Mouse (Mus musculus) small intestine, adult 2 months (tissue): ENCODE data around the gene Esyt1. TPM values are rescaled to one million over a fixed set of nuclear protein-coding genes. Genes with fewer than 3 reads are reported as not detected.
A peak's percentile ranks its signal among the peaks of the same experiment; 100 is the strongest.

ENCODE experiments used
- H3K27ac ChIP-seq: fragments of 200-500 bp; 2 replicates; pipeline ENCODE4 v1.5.1; 2012; ENCODE audit warnings: low read depth, low read length, control low read depth, inconsistent platforms; ENCODE audit not compliant: insufficient read depth
- H3K27me3 ChIP-seq: fragments of 200-500 bp; 2 replicates; pipeline ENCODE4 v1.6.1; 2012; ENCODE audit warnings: mild to moderate bottlenecking, moderate library complexity, low read length, inconsistent platforms; ENCODE audit not compliant: control insufficient read depth, insufficient read depth
- H3K36me3 ChIP-seq: fragments of 200-500 bp; 2 replicates; pipeline ENCODE4 v1.6.1; 2012; ENCODE audit warnings: mild to moderate bottlenecking, low read length, control low read depth, inconsistent platforms; ENCODE audit not compliant: control insufficient read depth, insufficient read depth
- H3K4me1 ChIP-seq: fragments of 200-500 bp; 2 replicates; pipeline ENCODE4 v1.6.1; 2012; ENCODE audit warnings: low read length, inconsistent platforms, mixed read lengths; ENCODE audit not compliant: control insufficient read depth, insufficient read depth, insufficient read length
- H3K4me3 ChIP-seq: fragments of 200-500 bp; 2 replicates; pipeline ENCODE4 v1.5.1; 2012; ENCODE audit warnings: low read depth, mild to moderate bottlenecking, control low read depth, inconsistent platforms, low read length, moderate library complexity
- CTCF ChIP-seq: fragments of 200-500 bp; IDR thresholded peaks from 2 replicates; pipeline ENCODE4 v1.5.1; 2012; ENCODE audit warnings: low read depth, mild to moderate bottlenecking, control low read depth, inconsistent platforms, low read length, moderate library complexity, mixed read lengths; ENCODE audit not compliant: insufficient replicate concordance, insufficient read length; ENCODE audit errors: extremely low read depth
- POLR2A ChIP-seq: fragments of 200-500 bp; IDR thresholded peaks from 2 replicates; pipeline ENCODE4 v1.6.1; 2012; ENCODE audit warnings: low read depth, mild to moderate bottlenecking, control low read depth, inconsistent platforms, low read length, moderate library complexity
- WGBS: fragments of 180-500 bp; shearing (Covaris S2); methylation state at CpG from one replicate; pipeline ENCODE4 v1.1.7; 2018; 5-methylcytosine and 5-hydroxymethylcytosine counted together
- polyA plus RNA-seq: library from polyadenylated mRNA; depleted of rRNA; stranded (reverse); fragments of >200 nt; gene quantifications from 2 replicates; pipeline ENCODE4 v1.2.3, GENCODE M21; 2012

Esyt1 gene
- polyA plus RNA-seq, 1 experiment, result 26.3 TPM

DNA sequence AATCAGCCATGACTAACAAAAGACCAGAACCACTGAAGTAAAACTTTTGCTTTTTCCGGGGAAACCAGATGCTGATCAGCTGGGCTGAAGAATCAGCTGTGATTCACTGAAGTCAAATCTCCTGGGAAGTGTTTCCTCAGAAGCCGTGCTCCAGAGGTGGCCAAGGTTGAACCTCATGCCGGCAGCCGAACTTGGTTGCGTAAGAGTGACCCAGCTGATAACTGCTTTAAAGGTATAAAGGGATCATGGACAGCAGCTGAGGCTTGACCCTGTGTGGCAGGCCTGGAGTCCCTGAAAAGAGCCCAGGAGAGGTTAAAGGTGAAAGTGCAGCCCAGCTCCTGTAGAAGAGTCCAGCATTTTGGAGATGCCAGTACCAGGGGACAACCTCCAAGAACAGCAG is 23.3 kb downstream of the Esyt1 start:
- H3K4me1 ChIP-seq, result peaks cover 13% of the 10 kb centered on the region
- no peaks in the 10 kb centered on the region for H3K27me3 ChIP-seq
- TF ChIP-seq CTCF, result no peak
- H3K27ac ChIP-seq, result peak overlapping the region; percentile 66
- WGBS, result 20% methylated on average over 5 of the region's 5 CpGs
- H3K4me3 ChIP-seq, result no peak overlapping the region
- H3K36me3 ChIP-seq, result no peaks in the 10 kb centered on the region

DNA sequence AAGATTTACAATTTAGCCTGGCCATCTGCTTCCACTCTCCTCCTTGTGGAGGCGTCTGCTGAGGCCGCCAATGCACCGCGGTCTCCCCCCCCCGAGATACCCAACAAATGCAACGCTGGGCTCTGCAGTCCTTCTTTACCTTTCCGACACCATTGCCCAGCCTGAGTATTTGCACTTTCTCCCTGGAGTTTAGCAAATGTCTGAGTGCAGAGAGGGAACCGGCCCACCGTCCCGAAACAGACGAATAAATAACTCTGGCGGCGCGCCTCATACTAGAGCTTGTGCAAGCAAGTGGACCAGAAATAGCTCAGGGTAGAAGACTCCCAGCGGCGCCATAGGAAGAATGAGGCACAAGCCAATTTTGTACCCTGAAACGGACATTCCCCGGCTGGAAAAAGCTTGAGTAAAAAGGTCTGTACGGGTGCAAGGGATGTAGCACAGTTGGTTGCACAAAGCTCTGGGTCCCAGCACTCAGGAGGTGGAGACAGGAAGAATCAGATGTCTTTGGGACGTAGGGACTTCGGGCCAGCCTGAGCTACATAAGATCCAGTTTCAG is 26.5 kb downstream of the Esyt1 start:
- Histone ChIP-seq H3K36me3 (no peaks in the 10 kb centered on the region), H3K4me3 (peak overlapping the region; percentile 95), H3K27me3 (no peaks in the 10 kb centered on the region), H3K4me1 (peaks cover 14% of the 10 kb centered on the region), H3K27ac (peak overlapping the region; percentile 93)
- TF ChIP-seq POLR2A, result no peak
- no peak for TF ChIP-seq CTCF
- under 1% methylated on average over 21 of the region's 21 CpGs for WGBS

DNA sequence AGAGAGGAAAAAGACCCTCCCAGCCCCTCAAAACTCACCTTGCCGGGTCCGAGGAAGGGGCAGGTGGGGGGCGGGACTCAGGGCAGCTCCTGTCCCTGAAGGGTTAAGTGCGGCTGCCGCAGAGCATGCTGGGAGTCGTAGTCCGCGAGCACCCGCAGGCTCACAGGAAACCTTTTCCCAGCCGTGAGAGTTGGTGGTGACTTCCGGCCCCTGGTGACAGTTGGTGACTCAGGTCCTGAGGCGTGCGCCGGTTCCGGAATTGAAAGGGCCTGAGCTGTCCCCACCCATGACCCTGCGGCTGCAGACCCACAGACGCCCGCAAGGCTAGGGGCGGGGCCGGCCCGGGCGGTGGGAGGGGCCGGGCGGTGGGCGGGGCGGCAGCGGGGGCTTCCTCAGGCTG is 27.1 kb downstream of the Esyt1 start, which contains the start of gene Myl6b:
Myl6b (minus strand) TSS at position 96 of the 400 bp plus-strand sequence.
- WGBS, result 2% methylated on average over 27 of the region's 27 CpGs
- Histone ChIP-seq H3K4me3 (peak within 1 kb of the TSS; percentile 95), H3K27me3 (no peaks in the 10 kb centered on the region), H3K36me3 (no peaks in the 10 kb centered on the region), H3K27ac (peak within 1 kb of the TSS; percentile 93), H3K4me1 (peaks cover 14% of the 10 kb centered on the region)
- TF ChIP-seq POLR2A (no peak), CTCF (no peak)

DNA sequence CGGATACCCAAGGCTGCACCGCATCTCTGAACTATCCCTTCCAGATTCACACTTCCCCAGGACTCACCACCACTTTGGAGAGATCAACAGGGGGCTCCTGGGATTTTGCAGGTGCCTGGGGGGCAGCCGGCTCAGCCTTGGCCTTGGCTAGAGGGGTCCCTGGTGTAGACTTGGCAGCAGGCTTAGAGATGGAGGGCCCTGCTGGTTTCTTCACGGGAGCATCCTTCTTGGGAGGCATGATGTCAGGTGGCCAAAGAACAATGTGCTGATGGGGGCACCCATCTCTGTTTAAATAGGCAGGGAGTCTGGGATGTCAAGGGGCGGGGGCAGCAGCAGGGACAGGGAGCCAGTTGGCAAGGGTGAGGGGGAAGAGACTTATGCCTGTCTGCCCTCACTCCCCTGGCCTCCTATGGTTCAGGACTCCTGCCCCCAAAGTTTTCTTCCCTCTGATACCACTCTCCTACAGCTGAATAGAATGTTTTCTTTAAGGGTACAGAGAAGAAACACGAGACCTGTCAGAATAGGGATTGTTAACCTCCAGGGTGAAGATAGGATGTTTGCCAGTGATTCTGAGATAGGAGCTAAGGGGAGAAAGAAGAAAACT is 28.4 kb downstream of the Esyt1 start:
- no peak overlapping the region for H3K4me3 ChIP-seq
- no peaks in the 10 kb centered on the region for H3K36me3 ChIP-seq
- H3K27me3 ChIP-seq, result no peaks in the 10 kb centered on the region
- peaks cover 11% of the 10 kb centered on the region; the same call in 1 of the 2 replicates for H3K4me1 ChIP-seq
- WGBS, result 60% methylated on average over 6 of the region's 6 CpGs
- no peak for TF ChIP-seq POLR2A
- no peak for TF ChIP-seq CTCF
- no peak overlapping the region for H3K27ac ChIP-seq

DNA sequence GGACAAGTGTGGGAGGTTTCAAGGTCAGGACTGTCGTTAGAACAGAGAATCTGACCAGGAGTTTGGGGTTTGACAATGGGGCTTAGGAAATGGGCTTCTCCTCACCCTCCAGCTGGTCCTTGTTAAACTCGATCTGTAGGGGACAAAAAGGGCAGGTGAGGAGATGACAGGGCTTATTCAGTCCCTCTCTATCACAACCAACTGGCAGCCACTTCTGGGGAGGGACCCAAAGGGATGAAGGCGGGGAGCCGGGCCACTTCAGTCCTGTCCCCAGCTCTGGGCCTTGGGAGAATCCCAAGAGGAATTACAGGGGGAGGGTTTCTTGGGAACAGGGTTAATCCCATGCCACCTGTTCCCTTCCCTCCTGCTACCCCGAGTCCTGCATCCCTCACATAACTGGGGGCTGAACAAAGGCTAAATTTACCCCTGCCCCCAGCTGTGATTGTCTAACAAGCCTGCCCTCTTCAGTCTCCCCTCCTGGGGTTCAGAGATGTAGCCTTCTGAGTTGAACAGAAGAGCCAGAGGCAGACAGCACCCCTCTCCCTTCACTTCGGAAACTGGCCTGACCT is 29.1 kb downstream of the Esyt1 start:
- 68% methylated on average over 6 of the region's 6 CpGs for WGBS
- Histone ChIP-seq H3K36me3 (peaks cover 4% of the 10 kb centered on the region), H3K27ac (no peak overlapping the region), H3K4me3 (no peak overlapping the region), H3K27me3 (no peaks in the 10 kb centered on the region), H3K4me1 (peaks cover 12% of the 10 kb centered on the region; the same call in 1 of the 2 replicates)
- TF ChIP-seq CTCF (no peak), POLR2A (no peak)

DNA sequence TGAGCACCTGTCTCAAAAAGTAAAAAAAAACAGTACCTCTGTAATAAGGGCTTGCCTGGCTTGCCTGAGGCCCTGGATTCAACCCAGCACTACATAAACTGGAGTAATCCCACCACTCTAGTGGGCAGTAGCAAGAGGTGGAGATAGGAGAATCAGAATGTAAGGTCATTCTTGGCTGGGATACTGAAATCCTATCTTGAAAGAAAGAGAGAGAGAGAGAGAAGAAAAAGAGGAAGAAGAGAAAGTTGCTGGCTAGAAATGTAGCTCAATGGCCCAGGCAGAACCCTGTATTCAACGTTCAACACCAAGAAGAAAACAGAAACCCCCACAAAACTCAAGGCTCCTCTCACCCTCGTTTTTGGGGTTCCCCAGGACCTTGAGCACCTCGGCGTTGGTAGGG is 29.8 kb downstream of the Esyt1 start:
- H3K27me3 ChIP-seq, result no peaks in the 10 kb centered on the region
- H3K36me3 ChIP-seq, result peaks cover 11% of the 10 kb centered on the region
- H3K4me1 ChIP-seq, result peaks cover 15% of the 10 kb centered on the region; the same call in 1 of the 2 replicates
- no peak for TF ChIP-seq CTCF
- TF ChIP-seq POLR2A, result no peak
- 77% methylated on average over 4 of the region's 4 CpGs for WGBS
- H3K27ac ChIP-seq, result no peak overlapping the region
- H3K4me3 ChIP-seq, result no peak overlapping the region

DNA sequence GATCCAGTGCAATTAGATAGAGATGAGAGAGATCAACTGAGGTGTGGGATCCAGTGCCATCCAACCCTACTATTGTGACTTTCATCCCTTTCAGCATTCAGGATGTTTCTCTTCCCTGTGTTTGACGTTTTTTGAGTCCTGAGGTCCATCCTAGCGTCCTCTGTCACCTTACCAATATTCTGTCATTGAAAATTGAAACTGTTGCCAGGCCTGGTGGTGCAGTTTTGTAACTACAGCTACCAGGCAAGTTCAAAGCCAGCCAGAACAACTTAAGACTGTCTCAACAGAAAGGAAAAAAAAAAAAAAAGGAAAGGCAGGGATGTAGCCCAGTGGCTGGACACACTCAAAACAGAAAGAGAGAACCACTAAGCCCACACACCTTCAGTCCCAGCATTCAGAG is 30.4 kb downstream of the Esyt1 start:
- H3K4me1 ChIP-seq, result peaks cover 15% of the 10 kb centered on the region; the same call in 1 of the 2 replicates
- TF ChIP-seq CTCF (no peak), POLR2A (no peak)
- no peaks in the 10 kb centered on the region for H3K27me3 ChIP-seq
- H3K4me3 ChIP-seq, result no peak overlapping the region
- no peak overlapping the region for H3K27ac ChIP-seq
- peaks cover 16% of the 10 kb centered on the region for H3K36me3 ChIP-seq
- WGBS, result 57% methylated on average over 2 of the region's 2 CpGs
